Mouse (Mus musculus) midbrain, embryonic 16.5 days (tissue): ENCODE results near the gene Sirt3. TPM values are rescaled to one million over a fixed set of nuclear protein-coding genes. Genes with fewer than 3 reads are reported as not detected.

ENCODE experiments used
- polyA plus RNA-seq: library from polyadenylated mRNA; unstranded; fragments of >200 nt; fragmentation: Nextera tagmentation; extraction: Ambion mirVana; gene quantifications from 2 replicates; pipeline ENCODE4 v1.2.1, GENCODE M21; 2015

Sirt3 gene
- polyA plus RNA-seq, 1 experiment from 2014 or later = 58.2 TPM

Other genes starting within 250 kb of the Sirt3 start
- not detected in 2 replicates for gene Olfr53, start 235.9 kb downstream of the Sirt3 start, polyA plus RNA-seq
- gene Olfr539, start 222.4 kb downstream of the Sirt3 start, polyA plus RNA-seq = 0.03 TPM in 1 of 2 replicates, not detected in the other
- gene Olfr45, start 200.4 kb downstream of the Sirt3 start, polyA plus RNA-seq = not detected in 2 replicates
- gene Olfr541, start 185.0 kb downstream of the Sirt3 start, polyA plus RNA-seq = not detected in 2 replicates
- not detected in 2 replicates for gene Cyp2e1, start 118.6 kb downstream of the Sirt3 start, polyA plus RNA-seq
- gene Syce1, start 94.5 kb downstream of the Sirt3 start, polyA plus RNA-seq = 0.34 and 0.36 TPM in 2 replicates
- gene Zfp941, start 60.1 kb downstream of the Sirt3 start, polyA plus RNA-seq = 37.0 and 38.4 TPM in 2 replicates
- gene Urah, start 47.3 kb downstream of the Sirt3 start, polyA plus RNA-seq = not detected in 2 replicates
- not detected in 2 replicates for gene Scgb1c1, start 36.8 kb downstream of the Sirt3 start, polyA plus RNA-seq
- not detected in 2 replicates for gene Odf3, start 34.5 kb downstream of the Sirt3 start, polyA plus RNA-seq
- 0.39 TPM in 1 of 2 replicates, not detected in the other for gene Gm45785, start 26.0 kb downstream of the Sirt3 start, polyA plus RNA-seq
- 107 TPM in 2 replicates for gene Ric8a, start 25.4 kb downstream of the Sirt3 start, polyA plus RNA-seq
- 33.3 and 40.0 TPM in 2 replicates for gene Bet1l, start 24.7 kb downstream of the Sirt3 start, polyA plus RNA-seq
- 260 and 268 TPM in 2 replicates for gene Psmd13, start 341 bp downstream of the Sirt3 start, polyA plus RNA-seq
- gene Cox8b, start 18.1 kb upstream of the Sirt3 start, polyA plus RNA-seq = not detected in 2 replicates
- 0.58 and 0.81 TPM in 2 replicates for gene Nlrp6, start 38.6 kb upstream of the Sirt3 start, polyA plus RNA-seq
- 5.4 and 6.3 TPM in 2 replicates for gene Pgghg, start 59.1 kb upstream of the Sirt3 start, polyA plus RNA-seq
- gene Ifitm5, start 68.0 kb upstream of the Sirt3 start, polyA plus RNA-seq = 0.29 and 1.3 TPM in 2 replicates
- gene Gm45717, start 73.6 kb upstream of the Sirt3 start, polyA plus RNA-seq = not detected in 2 replicates
- 118 and 129 TPM in 2 replicates for gene Ifitm2, start 73.7 kb upstream of the Sirt3 start, polyA plus RNA-seq
- 9.0 and 11.1 TPM in 2 replicates for gene Ifitm1, start 84.9 kb upstream of the Sirt3 start, polyA plus RNA-seq
- 28.2 and 37.3 TPM in 2 replicates for gene Ifitm3, start 128.5 kb upstream of the Sirt3 start, polyA plus RNA-seq
- gene Ifitm6, start 135.6 kb upstream of the Sirt3 start, polyA plus RNA-seq = 0.69 and 0.91 TPM in 2 replicates
- not detected in 2 replicates for gene Gm17387, start 146.8 kb upstream of the Sirt3 start, polyA plus RNA-seq
- 59.5 and 65.7 TPM in 2 replicates for gene B4galnt4, start 178.8 kb upstream of the Sirt3 start, polyA plus RNA-seq
- gene Pkp3, start 195.9 kb upstream of the Sirt3 start, polyA plus RNA-seq = 0.06 TPM in 1 of 2 replicates, not detected in the other
- gene Sigirr, start 218.3 kb upstream of the Sirt3 start, polyA plus RNA-seq = 1.7 and 2.0 TPM in 2 replicates
- 0.28 and 0.42 TPM in 2 replicates for gene Ano9, start 235.5 kb upstream of the Sirt3 start, polyA plus RNA-seq
- gene Ptdss2, start 240.1 kb upstream of the Sirt3 start, polyA plus RNA-seq = 81.6 and 82.6 TPM in 2 replicates